Mouse (Mus musculus) erythroblast, embryonic 14.5 days (primary cell): ENCODE measurements around the gene Zfhx3. TPM values are rescaled to one million over a fixed set of nuclear protein-coding genes. Genes with fewer than 3 reads are reported as not detected.

Experiments used
- H3K27me3 ChIP-seq: 2 replicates; pipeline ENCODE4 v1.6.1; 2012; ENCODE audit warnings: inconsistent platforms; ENCODE audit not compliant: control insufficient read depth
- H3K36me3 ChIP-seq: 2 replicates; pipeline ENCODE4 v1.6.1; 2012; ENCODE audit warnings: mild to moderate bottlenecking, inconsistent platforms; ENCODE audit not compliant: control insufficient read depth
- H3K4me1 ChIP-seq: 2 replicates; pipeline ENCODE4 v1.6.1; 2012; ENCODE audit warnings: inconsistent platforms; ENCODE audit not compliant: control insufficient read depth
- H3K4me3 ChIP-seq: replicated peaks from 2 replicates; pipeline ENCODE3; 2012; ENCODE audit warnings: moderate library complexity, mild to moderate bottlenecking, inconsistent platforms
- H3K9me3 ChIP-seq: 2 replicates; pipeline ENCODE4 v1.6.1; 2012; ENCODE audit warnings: low read length, inconsistent platforms, mixed read lengths; ENCODE audit not compliant: control insufficient read depth
- GATA1 ChIP-seq: IDR thresholded peaks from 2 replicates; pipeline ENCODE4 v1.6.1; 2012; ENCODE audit warnings: low read length, inconsistent platforms, mixed read lengths
- TAL1 ChIP-seq: IDR thresholded peaks from 3 replicates; pipeline ENCODE4 v1.6.1; 2012; ENCODE audit warnings: low read length, inconsistent platforms, mixed read lengths
- polyA plus RNA-seq: library from polyadenylated mRNA; stranded (reverse); fragments of >175 nt; gene quantifications from 2 replicates; pipeline ENCODE4 v1.2.3, GENCODE M21; 2012

The Zfhx3 gene
- polyA plus RNA-seq, 1 experiment = 0.03 TPM

DNA sequence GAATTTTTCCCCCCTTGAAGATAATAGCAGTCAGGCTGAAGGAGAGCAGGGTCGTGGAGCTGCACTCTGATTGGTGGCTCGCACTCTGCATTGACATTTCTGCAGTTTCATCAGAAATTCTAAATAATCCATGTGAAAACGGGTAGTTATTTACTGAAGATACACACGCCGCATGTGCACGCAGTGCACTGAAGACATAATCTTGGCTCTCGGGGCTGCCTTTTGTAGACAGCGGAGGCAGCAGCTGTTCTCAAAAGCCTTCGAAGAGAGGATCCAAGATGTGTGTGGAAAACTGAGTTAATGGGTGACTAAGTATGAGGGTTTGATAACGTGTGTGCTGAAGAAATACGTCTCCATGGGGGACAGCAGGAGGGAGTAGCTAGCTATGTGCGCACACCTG lies 553.7 kb downstream of the Zfhx3 start:
- H3K9me3 ChIP-seq = no peaks in the 10 kb centered on the region

GRCm38 (mm10) chr8:108506779-108507178 lies 564.3 kb downstream of the Zfhx3 start:
- Histone ChIP-seq H3K9me3 (no peaks in the 10 kb centered on the region; the same call in 1 of the 2 replicates), H3K4me1 (no peaks in the 10 kb centered on the region), H3K36me3 (no peaks in the 10 kb centered on the region), H3K4me3 (no peak overlapping the region), H3K27me3 (no peaks in the 10 kb centered on the region)
- TF ChIP-seq TAL1 (no peak), GATA1 (no peak)

More for the DNA sequence above, 553.7 kb downstream of the Zfhx3 start:
- H3K4me3 ChIP-seq = no peak overlapping the region
- H3K27me3 ChIP-seq = no peaks in the 10 kb centered on the region
- H3K36me3 ChIP-seq = no peaks in the 10 kb centered on the region
- H3K4me1 ChIP-seq = no peaks in the 10 kb centered on the region
- TF ChIP-seq GATA1 (no peak), TAL1 (no peak)

DNA sequence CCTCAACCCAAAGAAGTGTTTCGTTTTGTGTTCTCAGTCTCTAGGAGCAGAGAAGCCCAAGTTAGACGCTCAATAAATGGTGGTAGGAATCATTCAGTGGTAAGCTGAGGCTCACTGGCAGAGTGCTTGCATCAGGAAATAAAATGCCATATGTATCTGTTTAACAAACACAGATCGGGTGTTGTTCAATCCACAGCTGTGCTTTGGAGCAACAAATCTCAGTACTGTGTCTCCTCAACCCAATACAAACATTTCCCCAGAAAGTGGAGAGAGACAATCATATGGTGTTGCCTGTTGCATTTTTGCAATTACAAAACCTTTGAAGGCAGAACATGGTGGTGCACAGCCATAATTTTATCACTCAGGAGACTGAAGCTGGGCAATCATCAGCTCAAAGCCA lies 565.3 kb downstream of the Zfhx3 start:
- TF ChIP-seq TAL1 (no peak), GATA1 (no peak)
- no peaks in the 10 kb centered on the region for H3K36me3 ChIP-seq
- H3K9me3 ChIP-seq = no peaks in the 10 kb centered on the region; the same call in 1 of the 2 replicates
- H3K4me1 ChIP-seq = no peaks in the 10 kb centered on the region
- H3K27me3 ChIP-seq = no peaks in the 10 kb centered on the region
- H3K4me3 ChIP-seq = no peak overlapping the region

DNA sequence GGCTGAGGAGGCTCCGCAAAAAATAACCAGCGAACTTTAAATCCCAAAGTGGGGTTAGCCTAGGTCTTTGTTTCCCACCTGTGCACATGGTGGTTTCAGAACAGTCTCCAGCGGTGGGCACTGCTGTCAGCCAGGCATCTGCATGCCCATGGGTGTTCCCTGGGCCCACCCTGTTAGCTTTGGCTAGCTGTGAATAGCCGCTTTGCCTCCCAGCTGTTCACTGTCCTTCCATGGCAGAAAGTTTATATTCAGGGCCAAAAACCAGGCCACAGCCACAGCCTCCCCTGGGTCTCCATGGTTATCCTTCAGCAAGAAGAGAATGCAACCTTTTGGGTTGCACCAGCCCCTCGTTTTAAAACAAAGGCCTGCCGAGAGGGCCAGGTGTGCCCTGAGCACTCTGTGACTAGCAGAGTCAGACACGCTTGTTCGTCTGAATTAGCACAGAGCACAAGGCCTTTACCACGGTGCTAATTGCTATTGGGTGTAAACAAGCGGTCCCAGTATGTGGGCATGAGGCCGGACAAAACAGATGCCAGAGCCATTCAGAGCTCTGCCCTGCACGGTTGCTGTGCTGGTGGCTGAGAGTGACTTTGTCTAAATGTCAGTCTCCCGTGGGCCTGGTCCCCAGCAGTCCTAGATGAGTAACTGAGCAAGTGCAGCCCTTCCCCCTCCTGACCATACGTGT lies 568.3 kb downstream of the Zfhx3 start:
- no peaks in the 10 kb centered on the region for H3K4me1 ChIP-seq
- H3K36me3 ChIP-seq = no peaks in the 10 kb centered on the region
- TF ChIP-seq GATA1 (no peak), TAL1 (no peak)
- H3K9me3 ChIP-seq = no peaks in the 10 kb centered on the region; the same call in 1 of the 2 replicates
- H3K27me3 ChIP-seq = no peaks in the 10 kb centered on the region
- no peak overlapping the region for H3K4me3 ChIP-seq

DNA sequence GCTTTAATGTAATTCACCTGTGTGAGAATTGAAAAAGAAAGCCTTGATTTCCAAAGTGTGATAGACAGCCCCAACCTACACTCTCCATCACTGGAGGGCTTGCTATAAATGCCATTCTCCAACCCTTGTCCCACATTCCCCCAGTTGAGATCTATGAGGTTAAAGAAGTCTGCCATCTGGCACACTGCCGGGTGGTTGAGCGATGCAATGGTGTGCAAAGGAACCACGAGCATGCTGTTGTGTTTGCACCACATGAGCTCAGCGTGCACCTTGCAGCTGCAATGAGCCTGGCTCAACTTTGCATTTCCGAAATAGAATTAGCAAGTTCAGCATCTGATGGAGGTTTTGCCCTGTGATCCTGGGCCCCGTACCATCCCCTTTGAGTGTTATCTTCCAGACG lies 575.7 kb downstream of the Zfhx3 start:
- TF ChIP-seq GATA1 (no peak), TAL1 (no peak)
- no peak overlapping the region for H3K4me3 ChIP-seq
- H3K36me3 ChIP-seq = no peaks in the 10 kb centered on the region
- no peaks in the 10 kb centered on the region for H3K4me1 ChIP-seq
- H3K9me3 ChIP-seq = no peaks in the 10 kb centered on the region
- H3K27me3 ChIP-seq = no peaks in the 10 kb centered on the region

DNA sequence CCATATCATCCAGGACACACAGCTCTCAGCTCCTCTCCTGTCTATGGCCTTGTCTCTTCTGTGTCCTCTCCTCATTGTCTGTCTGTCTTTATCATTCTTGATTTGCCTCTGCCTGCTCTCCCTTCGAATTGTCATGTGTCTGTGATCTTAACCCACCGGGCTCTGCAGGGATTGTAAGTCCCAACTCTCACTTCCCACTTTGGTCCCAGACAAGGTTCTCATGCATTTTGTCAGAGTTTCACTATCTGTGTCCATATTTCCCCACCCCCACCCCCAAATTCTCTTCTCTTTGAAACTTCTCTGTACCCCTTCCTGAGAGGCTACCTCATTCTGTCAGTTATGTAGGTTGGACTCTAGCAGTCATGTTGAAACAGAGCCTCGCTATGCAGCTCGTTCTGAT lies 579.6 kb downstream of the Zfhx3 start:
- H3K4me1 ChIP-seq = no peaks in the 10 kb centered on the region
- no peak for TF ChIP-seq TAL1
- TF ChIP-seq GATA1 = no peak
- H3K4me3 ChIP-seq = no peak overlapping the region
- no peaks in the 10 kb centered on the region for H3K27me3 ChIP-seq
- H3K36me3 ChIP-seq = no peaks in the 10 kb centered on the region
- no peaks in the 10 kb centered on the region for H3K9me3 ChIP-seq

GRCm38 (mm10) chr8:108529421-108529820 lies 587.0 kb downstream of the Zfhx3 start:
- no peaks in the 10 kb centered on the region for H3K36me3 ChIP-seq
- no peak for TF ChIP-seq TAL1
- TF ChIP-seq GATA1 = no peak

DNA sequence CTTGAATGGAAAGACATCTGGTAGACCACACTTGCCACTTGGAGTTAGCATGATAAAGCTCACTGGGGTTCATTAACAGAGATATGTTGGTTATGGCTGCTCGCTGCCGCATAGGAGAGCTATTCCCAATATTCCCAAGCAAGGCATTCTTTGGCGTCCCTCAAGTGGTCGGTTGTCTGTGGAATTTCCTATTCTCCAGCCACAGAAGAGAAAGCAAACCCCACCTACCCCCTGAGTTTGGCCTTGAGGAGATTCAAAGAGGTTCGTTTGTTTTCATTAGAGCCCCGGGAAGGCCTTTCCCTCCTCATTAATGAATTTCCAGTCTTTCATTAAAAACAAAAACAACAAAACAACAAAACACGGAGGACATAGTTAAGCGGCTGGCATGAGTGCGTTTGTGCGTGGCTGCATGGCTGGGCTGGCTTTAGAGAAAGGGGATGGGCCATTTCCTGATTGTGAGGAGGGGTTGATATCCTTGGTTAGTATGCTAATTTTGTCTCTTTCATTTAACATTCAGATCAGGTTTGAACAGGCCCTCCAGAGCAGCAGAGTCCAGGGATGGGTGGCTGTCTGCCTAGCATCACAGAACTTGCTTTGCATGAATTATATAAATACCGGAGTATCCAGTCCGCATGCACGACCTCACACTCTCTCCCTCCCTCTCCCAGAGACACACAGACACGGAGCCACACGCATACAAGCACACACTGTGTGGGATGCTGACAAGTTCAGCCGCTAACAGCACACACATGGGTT lies 592.9 kb downstream of the Zfhx3 start:
- Histone ChIP-seq H3K36me3 (no peaks in the 10 kb centered on the region), H3K9me3 (peaks cover 5% of the 10 kb centered on the region), H3K4me1 (no peaks in the 10 kb centered on the region), H3K27me3 (no peaks in the 10 kb centered on the region), H3K4me3 (no peak overlapping the region)
- TF ChIP-seq TAL1 = no peak
- no peak for TF ChIP-seq GATA1

More at GRCm38 (mm10) chr8:108529421-108529820, 587.0 kb downstream of the Zfhx3 start:
- Histone ChIP-seq H3K9me3 (no peaks in the 10 kb centered on the region), H3K4me1 (no peaks in the 10 kb centered on the region), H3K27me3 (no peaks in the 10 kb centered on the region), H3K4me3 (no peak overlapping the region)

DNA sequence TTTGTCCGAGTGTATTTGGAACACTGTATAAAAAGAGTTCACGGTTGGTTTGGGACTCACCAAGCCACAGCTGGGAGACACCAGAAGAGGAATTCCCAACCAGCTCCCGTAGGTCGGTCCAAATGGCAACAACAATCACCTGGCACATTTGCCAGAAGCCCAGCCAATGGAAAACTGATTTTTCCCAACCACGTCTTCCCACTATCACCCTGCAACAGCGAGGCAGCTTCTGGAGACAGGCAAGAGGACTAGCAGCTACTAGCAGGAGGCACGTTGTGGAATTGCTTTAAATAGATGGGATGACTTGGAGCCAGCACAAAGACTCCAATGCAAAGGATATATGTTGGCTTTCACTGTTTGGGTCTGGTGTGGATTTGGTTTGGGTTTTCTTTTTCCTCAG lies 593.7 kb downstream of the Zfhx3 start:
- Histone ChIP-seq H3K27me3 (no peaks in the 10 kb centered on the region), H3K36me3 (no peaks in the 10 kb centered on the region), H3K9me3 (peaks cover 5% of the 10 kb centered on the region), H3K4me3 (no peak overlapping the region), H3K4me1 (no peaks in the 10 kb centered on the region)
- TF ChIP-seq TAL1 (no peak), GATA1 (no peak)
